Mouse (Mus musculus) intestine, postnatal 0 days (tissue): ENCODE measurements around the gene Hivep3. TPM values are rescaled to one million over a fixed set of nuclear protein-coding genes. Genes with fewer than 3 reads are reported as not detected.

ENCODE experiments used
- ATAC-seq: fragments of 200-750 bp; cut with Nextera tagmentation; 2 replicates; pipeline ENCODE4 v1.8.0; 2017; ENCODE audit warnings: mild to moderate bottlenecking, moderate TSS enrichment, moderate library complexity
- H3K27ac ChIP-seq: fragments of 300-500 bp; sonication (generic); 2 replicates; pipeline ENCODE4 v1.5.1; 2014; ENCODE audit warnings: mild to moderate bottlenecking, low read depth, low read length, moderate library complexity
- H3K27me3 ChIP-seq: fragments of 300-500 bp; sonication (generic); replicated peaks from 2 replicates; pipeline ENCODE4 v1.6.1; 2014; ENCODE audit warnings: low read length, mixed read lengths; ENCODE audit not compliant: control insufficient read depth, insufficient read depth
- H3K36me3 ChIP-seq: fragments of 300-500 bp; sonication (generic); 2 replicates; pipeline ENCODE4 v1.6.1; 2014; ENCODE audit warnings: mild to moderate bottlenecking, moderate library complexity; ENCODE audit not compliant: control insufficient read depth, insufficient read depth
- H3K4me1 ChIP-seq: fragments of 300-500 bp; sonication (generic); replicated peaks from 2 replicates; pipeline ENCODE4 v1.6.1; 2014; ENCODE audit warnings: antibody characterized with exemption, low read length, mixed read lengths; ENCODE audit not compliant: control insufficient read depth, insufficient read depth
- H3K4me2 ChIP-seq: fragments of 300-500 bp; sonication (generic); replicated peaks from 2 replicates; pipeline ENCODE4 v1.6.1; 2014; ENCODE audit warnings: low read depth, mild to moderate bottlenecking, moderate library complexity
- H3K4me3 ChIP-seq: fragments of 300-500 bp; sonication (generic); 2 replicates; pipeline ENCODE4 v1.5.1; 2014; ENCODE audit warnings: low read depth, low read length
- H3K9ac ChIP-seq: fragments of 300-500 bp; sonication (generic); 2 replicates; pipeline ENCODE4 v1.6.1; 2014; ENCODE audit warnings: mild to moderate bottlenecking, low read depth, low read length
- H3K9me3 ChIP-seq: fragments of 300-500 bp; sonication (generic); 2 replicates; pipeline ENCODE4 v1.6.1; 2016; ENCODE audit warnings: mixed run types; ENCODE audit not compliant: control insufficient read depth
- CTCF ChIP-seq: sonication (generic); IDR thresholded peaks from 2 replicates; pipeline ENCODE4 v1.5.1; 2016; ENCODE audit warnings: low read depth, mild to moderate bottlenecking, control low read depth, antibody characterized with exemption, moderate library complexity
- WGBS: fragments of 180-500 bp; shearing (Covaris S2); extraction: QIAGEN DNeasy Blood & Tissue Kit; methylation state at CpG from one replicate; pipeline ENCODE4 v1.1.7; 2014; 5-methylcytosine and 5-hydroxymethylcytosine counted together
- polyA plus RNA-seq: library from polyadenylated mRNA; unstranded; fragments of >200 nt; fragmentation: Nextera tagmentation; extraction: Ambion mirVana; gene quantifications from 2 replicates; pipeline ENCODE4 v1.2.1, GENCODE M21; 2015

The Hivep3 gene
- polyA plus RNA-seq, 1 experiment from 2014 or later = 4.1 TPM

- no peaks in the 10 kb centered on the region for H3K9me3 ChIP-seq
- H3K9ac ChIP-seq = no peak overlapping the region
- H3K27me3 ChIP-seq = no peaks in the 10 kb centered on the region
- H3K4me3 ChIP-seq = no peak overlapping the region
- WGBS = 73% methylated on average over 9 of the region's 9 CpGs
- no peak overlapping the region for H3K4me2 ChIP-seq
- no peaks in the 10 kb centered on the region for H3K4me1 ChIP-seq
- H3K36me3 ChIP-seq = no peaks in the 10 kb centered on the region
- ATAC-seq = no peak
- no peak overlapping the region for H3K27ac ChIP-seq
- peak; percentile 37; the same call in 1 of the 2 replicates for TF ChIP-seq CTCF
These were observed 120.9 kb downstream of the Hivep3 start for GRCm38 (mm10) chr4:119854307-119855144.

GRCm38 (mm10) chr4:119859454-119859853 lies 125.9 kb downstream of the Hivep3 start:
- ATAC-seq = no peak
- Histone ChIP-seq H3K4me3 (no peak overlapping the region), H3K27ac (no peak overlapping the region), H3K36me3 (no peaks in the 10 kb centered on the region), H3K4me1 (no peaks in the 10 kb centered on the region), H3K9me3 (no peaks in the 10 kb centered on the region), H3K9ac (no peak overlapping the region), H3K27me3 (no peaks in the 10 kb centered on the region), H3K4me2 (no peak overlapping the region)
- WGBS = 49% methylated on average over 4 of the region's 4 CpGs
- TF ChIP-seq CTCF = no peak

- 82% methylated on average over 4 of the region's 4 CpGs for WGBS
These were observed 127.4 kb downstream of the Hivep3 start for GRCm38 (mm10) chr4:119861001-119861400.

GRCm38 (mm10) chr4:119865827-119866455 lies 132.4 kb downstream of the Hivep3 start:
- 49% methylated on average over 3 of the region's 3 CpGs for WGBS
- no peak for TF ChIP-seq CTCF
- no peak overlapping the region for H3K4me2 ChIP-seq
- no peak overlapping the region for H3K4me3 ChIP-seq
- H3K27ac ChIP-seq = no peak overlapping the region
- no peaks in the 10 kb centered on the region for H3K4me1 ChIP-seq
- H3K9me3 ChIP-seq = no peaks in the 10 kb centered on the region
- no peak for ATAC-seq
- H3K36me3 ChIP-seq = no peaks in the 10 kb centered on the region
- H3K9ac ChIP-seq = no peak overlapping the region
- no peaks in the 10 kb centered on the region for H3K27me3 ChIP-seq

More at GRCm38 (mm10) chr4:119861001-119861400, 127.4 kb downstream of the Hivep3 start:
- Histone ChIP-seq H3K27me3 (no peaks in the 10 kb centered on the region), H3K36me3 (no peaks in the 10 kb centered on the region), H3K9ac (no peak overlapping the region), H3K27ac (no peak overlapping the region), H3K4me2 (no peak overlapping the region), H3K4me3 (no peak overlapping the region), H3K9me3 (no peaks in the 10 kb centered on the region), H3K4me1 (no peaks in the 10 kb centered on the region)
- TF ChIP-seq CTCF = no peak
- no peak for ATAC-seq

- H3K36me3 ChIP-seq = no peaks in the 10 kb centered on the region
- WGBS = 86% methylated on average over 3 of the region's 3 CpGs
- no peak overlapping the region for H3K4me3 ChIP-seq
- H3K4me2 ChIP-seq = no peak overlapping the region
- no peaks in the 10 kb centered on the region for H3K4me1 ChIP-seq
- no peaks in the 10 kb centered on the region for H3K9me3 ChIP-seq
- TF ChIP-seq CTCF = no peak
- no peak overlapping the region for H3K27ac ChIP-seq
- H3K9ac ChIP-seq = no peak overlapping the region
- H3K27me3 ChIP-seq = no peaks in the 10 kb centered on the region
- ATAC-seq = no peak
These were observed 133.5 kb downstream of the Hivep3 start for GRCm38 (mm10) chr4:119867132-119867531.

GRCm38 (mm10) chr4:119870411-119870810 lies 136.8 kb downstream of the Hivep3 start:
- H3K9me3 ChIP-seq = no peaks in the 10 kb centered on the region
- H3K4me2 ChIP-seq = no peak overlapping the region
- no peak overlapping the region for H3K4me3 ChIP-seq
- 76% methylated on average over 6 of the region's 6 CpGs for WGBS
- H3K27me3 ChIP-seq = no peaks in the 10 kb centered on the region
- no peaks in the 10 kb centered on the region for H3K4me1 ChIP-seq
- no peak overlapping the region for H3K9ac ChIP-seq
- TF ChIP-seq CTCF = no peak
- no peak overlapping the region for H3K27ac ChIP-seq
- no peaks in the 10 kb centered on the region for H3K36me3 ChIP-seq
- ATAC-seq = no peak
